Mouse (Mus musculus): ENCODE results near the gene Brd1.
"Not testable (repeated sequence)": the region's sequence is repeated elsewhere in the genome, so short reads cannot be mapped to it uniquely, and the experiment has no call there.

Gene Brd1

GRCm38 (mm10) chr15:88727204-88727603, 6.8 kb downstream of the Brd1 start:
- no peak for DNase-seq

GRCm38 (mm10) chr15:88725036-88725435, 9.0 kb downstream of the Brd1 start:
- peak; percentile 40 for DNase-seq

- peak; percentile 81 to 84 for DNase-seq
These were observed 9.7 kb downstream of the Brd1 start for GRCm38 (mm10) chr15:88724311-88724710.

GRCm38 (mm10) chr15:88723205-88723604, 10.8 kb downstream of the Brd1 start:
- no peak for DNase-seq

- DNase-seq, result no peak
These were observed 16.8 kb downstream of the Brd1 start for GRCm38 (mm10) chr15:88717239-88717638.

- peak in 1 of 2 experiments; percentile 62 for DNase-seq
These were observed 17.7 kb downstream of the Brd1 start for GRCm38 (mm10) chr15:88716350-88716749.

GRCm38 (mm10) chr15:88714021-88714589, 19.9 kb downstream of the Brd1 start:
- DNase-seq, result no peak

GRCm38 (mm10) chr15:88712501-88712900, 21.5 kb downstream of the Brd1 start:
- DNase-seq, result no peak

GRCm38 (mm10) chr15:88709878-88710277, 24.2 kb downstream of the Brd1 start:
- no peak for DNase-seq

- DNase-seq, result no peak
These were observed 25.1 kb downstream of the Brd1 start for GRCm38 (mm10) chr15:88708657-88709511.

- no peak for DNase-seq
These were observed 25.8 kb downstream of the Brd1 start for GRCm38 (mm10) chr15:88708204-88708603.

GRCm38 (mm10) chr15:88706987-88707386, 27.0 kb downstream of the Brd1 start:
- DNase-seq, result not testable (repeated sequence)

- DNase-seq, result no peak
These were observed 27.7 kb downstream of the Brd1 start for GRCm38 (mm10) chr15:88706320-88706719.

GRCm38 (mm10) chr15:88704284-88704683, 29.7 kb downstream of the Brd1 start:
- no peak for DNase-seq

- peak in 1 of 2 experiments; percentile 44 for DNase-seq
These were observed 31.5 kb downstream of the Brd1 start for GRCm38 (mm10) chr15:88702501-88702900.

GRCm38 (mm10) chr15:88700759-88701158, 33.3 kb downstream of the Brd1 start:
- DNase-seq, result no peak

- no peak for DNase-seq
These were observed 34.5 kb downstream of the Brd1 start for GRCm38 (mm10) chr15:88699508-88699907.

- no peak for DNase-seq
These were observed 36.4 kb downstream of the Brd1 start for GRCm38 (mm10) chr15:88697586-88697985.

- DNase-seq, result no peak
These were observed 38.0 kb downstream of the Brd1 start for GRCm38 (mm10) chr15:88696055-88696454.

- no peak for DNase-seq
These were observed 40.0 kb downstream of the Brd1 start for GRCm38 (mm10) chr15:88694033-88694432.

GRCm38 (mm10) chr15:88692720-88693119, 41.3 kb downstream of the Brd1 start:
- DNase-seq, result no peak

- DNase-seq, result no peak
These were observed 42.9 kb downstream of the Brd1 start for GRCm38 (mm10) chr15:88691129-88691528.

GRCm38 (mm10) chr15:88688120-88688519, 45.9 kb downstream of the Brd1 start:
- no peak for DNase-seq

- no peak for DNase-seq
These were observed 47.3 kb downstream of the Brd1 start for GRCm38 (mm10) chr15:88686725-88687124.

Measured in cerebellum, postnatal 25 days (tissue).